Mouse (Mus musculus): ENCODE data around the gene Sgf29. TPM values are rescaled to one million over a fixed set of nuclear protein-coding genes. Genes with fewer than 3 reads are reported as not detected.
"Not testable (repeated sequence)": the region's sequence is repeated elsewhere in the genome, so short reads cannot be mapped to it uniquely, and the experiment has no call there.

Gene Sgf29
- polyA plus RNA-seq, 1 experiment from 2014 or later = 53.8 TPM

DNA sequence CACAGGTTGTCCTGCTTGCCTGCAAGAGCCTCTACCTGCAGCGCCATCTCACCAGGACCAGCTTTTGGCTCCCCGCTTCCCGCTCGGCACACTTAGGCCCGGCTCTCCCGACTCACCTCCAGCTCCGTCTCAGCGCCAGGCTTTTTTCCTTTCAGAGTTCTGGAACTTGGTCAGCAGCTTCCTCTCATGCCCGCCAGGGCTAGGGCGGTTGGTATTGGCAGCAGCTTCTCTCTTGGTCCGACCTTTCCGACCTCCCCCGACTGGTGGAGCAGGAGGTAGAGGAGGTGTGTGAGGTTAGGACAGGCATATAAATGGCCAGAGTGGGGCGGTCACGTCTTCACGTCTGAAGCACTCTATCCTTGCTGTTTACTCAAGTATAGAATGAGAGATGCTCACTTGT, 24.3 kb upstream of the Sgf29 start:
- H3K4me1 ChIP-seq = 0 out of 2 replicates have a peak, but pooled peaks cover 11% of the 10 kb centered on the region
- H3K4me3 ChIP-seq (replicated peaks) = peak overlapping the region; percentile 29
- H3K27me3 ChIP-seq (replicated peaks) = no peaks in the 10 kb centered on the region
- peak overlapping the region; percentile 14 for H3K4me2 ChIP-seq
- WGBS = 62% methylated on average over 16 of the region's 16 CpGs
- H3K9me3 ChIP-seq = no peaks in the 10 kb centered on the region
- ATAC-seq (ENCODE audit: insufficient read depth, low FRiP score, low read depth) = no peak
- no peak overlapping the region for H3K9ac ChIP-seq
- H3K36me3 ChIP-seq = no peaks in the 10 kb centered on the region
- H3K27ac ChIP-seq = 0 out of 2 replicates have a peak overlapping the region, but pooled peaks have one; percentile 8

GRCm38 (mm10) chr7:126625369-126625768, 23.7 kb upstream of the Sgf29 start:
- peak; percentile 82 for ATAC-seq (ENCODE audit: insufficient read depth, low FRiP score, low read depth)
- no peak overlapping the region for H3K9ac ChIP-seq
- peak overlapping the region; percentile 29 for H3K4me3 ChIP-seq (replicated peaks)

DNA sequence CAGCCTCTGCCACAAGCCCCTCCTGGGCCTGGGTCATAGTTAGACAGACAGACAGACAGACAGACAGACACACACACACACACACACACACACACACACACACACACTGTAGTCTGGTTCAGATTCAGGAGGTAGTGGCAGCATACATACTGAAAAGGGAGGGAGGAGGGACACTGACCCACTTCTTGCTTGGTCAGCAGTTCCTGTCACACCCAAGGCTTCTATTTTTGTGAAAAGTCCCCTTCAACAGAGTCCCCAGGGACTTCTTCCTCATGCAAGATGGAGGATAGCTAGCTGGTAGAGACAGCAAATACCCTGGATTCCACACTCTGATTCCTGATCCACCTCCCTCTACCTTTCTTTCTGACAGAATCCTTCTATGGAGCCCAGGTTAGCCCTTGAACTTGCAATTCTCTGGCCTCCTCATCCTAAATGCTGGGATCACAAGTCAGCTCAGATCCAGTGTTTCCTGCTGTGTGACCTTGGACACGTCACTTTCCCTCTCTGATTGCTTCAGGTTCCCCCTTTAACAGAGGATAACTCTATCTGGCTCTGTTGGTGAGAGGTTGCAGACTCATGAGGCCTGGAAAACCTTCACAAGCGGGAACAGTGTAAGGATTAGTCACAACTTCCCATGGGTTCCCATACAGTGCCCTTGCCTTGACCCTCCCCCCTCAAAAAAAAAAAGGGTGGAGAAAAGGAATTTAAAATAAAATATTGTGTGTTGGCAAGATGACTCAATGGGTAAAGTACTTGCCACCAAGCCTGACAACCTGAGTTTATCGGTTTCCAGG, 23.1 kb upstream of the Sgf29 start:
- ATAC-seq (ENCODE audit: insufficient read depth, low FRiP score, low read depth) = no peak
- Histone ChIP-seq H3K4me3 (replicated peaks) (no peak overlapping the region), H3K9ac (no peak overlapping the region), H3K9me3 (no peaks in the 10 kb centered on the region), H3K27ac (peak overlapping the region; percentile 44), H3K4me2 (0 out of 2 replicates have a peak overlapping the region, but pooled peaks have one; percentile 8), H3K27me3 (replicated peaks) (no peaks in the 10 kb centered on the region), H3K4me1 (0 out of 2 replicates have a peak, but pooled peaks cover 11% of the 10 kb centered on the region), H3K36me3 (no peaks in the 10 kb centered on the region)
- WGBS = 75% methylated on average over 3 of the region's 3 CpGs

More at GRCm38 (mm10) chr7:126625369-126625768, 23.7 kb upstream of the Sgf29 start:
- H3K4me2 ChIP-seq = peak overlapping the region; percentile 14; the same call in 1 of the 2 replicates
- 28% methylated on average over 6 of the region's 6 CpGs for WGBS
- H3K9me3 ChIP-seq = no peaks in the 10 kb centered on the region
- no peaks in the 10 kb centered on the region for H3K27me3 ChIP-seq (replicated peaks)
- H3K27ac ChIP-seq = peak overlapping the region; percentile 44; the same call in 1 of the 2 replicates
- H3K36me3 ChIP-seq = no peaks in the 10 kb centered on the region
- H3K4me1 ChIP-seq = 0 out of 2 replicates have a peak, but pooled peaks cover 11% of the 10 kb centered on the region

DNA sequence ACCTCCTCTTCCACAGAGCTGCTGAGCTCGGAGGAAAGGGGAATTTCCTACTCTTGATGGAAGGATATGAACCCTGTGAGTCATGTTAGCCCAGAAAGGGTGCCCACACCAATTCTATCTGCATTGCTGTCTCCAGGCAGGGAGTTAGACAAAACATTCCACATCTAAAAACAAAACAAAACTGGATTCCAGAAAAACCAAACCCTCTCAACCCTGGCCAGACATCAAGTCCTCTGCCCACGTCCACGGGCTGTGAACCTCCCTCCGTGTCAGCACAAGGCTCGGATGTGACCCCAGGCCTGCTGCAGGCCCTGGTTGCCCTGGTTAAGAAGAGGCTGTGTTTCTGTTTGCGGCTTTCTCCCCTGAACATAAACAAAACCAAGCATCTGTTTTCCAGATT, 21.0 kb upstream of the Sgf29 start:
- no peaks in the 10 kb centered on the region for H3K9me3 ChIP-seq
- H3K27ac ChIP-seq = no peak overlapping the region
- no peak overlapping the region for H3K4me3 ChIP-seq (replicated peaks)
- no peak for ATAC-seq (ENCODE audit: insufficient read depth, low FRiP score, low read depth)
- H3K27me3 ChIP-seq (replicated peaks) = no peaks in the 10 kb centered on the region
- no peak overlapping the region for H3K4me2 ChIP-seq
- 56% methylated on average over 6 of the region's 6 CpGs for WGBS
- no peaks in the 10 kb centered on the region for H3K36me3 ChIP-seq
- H3K4me1 ChIP-seq = 0 out of 2 replicates have a peak, but pooled peaks cover 11% of the 10 kb centered on the region
- no peak overlapping the region for H3K9ac ChIP-seq

GRCm38 (mm10) chr7:126629915-126630314, 19.2 kb upstream of the Sgf29 start:
- WGBS = 39% methylated on average over 3 of the region's 3 CpGs
- Histone ChIP-seq H3K4me3 (replicated peaks) (no peak overlapping the region), H3K27me3 (replicated peaks) (no peaks in the 10 kb centered on the region), H3K9me3 (no peaks in the 10 kb centered on the region), H3K4me2 (no peak overlapping the region), H3K27ac (peak overlapping the region; percentile 13; the same call in 1 of the 2 replicates), H3K4me1 (0 out of 2 replicates have a peak, but pooled peaks cover 11% of the 10 kb centered on the region), H3K9ac (no peak overlapping the region), H3K36me3 (no peaks in the 10 kb centered on the region)
- no peak for ATAC-seq (ENCODE audit: insufficient read depth, low FRiP score, low read depth)

DNA sequence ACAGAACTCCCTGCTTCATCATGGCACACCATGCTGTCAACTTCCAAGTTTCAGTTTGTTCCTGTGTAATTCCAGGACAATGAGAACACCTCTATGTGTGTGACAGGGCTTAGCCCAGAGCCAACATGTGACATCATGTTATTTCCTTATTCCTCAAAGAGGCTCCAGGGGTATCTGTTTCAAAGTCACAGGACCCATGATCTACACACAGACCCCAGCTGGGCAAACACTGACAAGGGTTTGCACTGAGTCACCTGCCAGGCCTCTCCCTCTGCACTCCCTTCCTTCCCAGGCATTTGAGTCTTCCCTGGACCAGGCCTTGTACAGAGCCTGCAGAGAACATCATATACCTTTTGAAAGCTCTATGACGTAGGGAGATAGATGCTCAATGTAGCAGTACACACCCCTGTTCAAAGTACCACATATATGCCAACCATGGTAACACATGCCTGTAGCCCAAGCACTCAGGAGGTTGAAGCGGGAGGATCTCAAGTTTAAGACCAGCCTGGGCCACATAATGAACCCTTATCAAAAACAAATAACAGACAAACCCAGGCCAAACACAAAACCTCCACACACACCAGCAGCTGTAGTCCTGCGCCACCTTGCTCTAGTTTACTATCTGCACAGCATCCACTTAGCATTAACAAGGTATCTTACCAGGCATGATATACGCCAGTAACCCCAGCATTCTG, 18.1 kb upstream of the Sgf29 start, which contains the start of gene Nupr1:
TSS of gene Nupr1 (minus strand) at position 38 of the 695 bp plus-strand sequence.
- 0 out of 2 replicates have a peak, but pooled peaks cover 3% of the 10 kb centered on the region for H3K4me1 ChIP-seq
- no peaks in the 10 kb centered on the region for H3K9me3 ChIP-seq
- H3K4me3 ChIP-seq (replicated peaks) = no peak within 1 kb of the TSS
- no peaks in the 10 kb centered on the region for H3K27me3 ChIP-seq (replicated peaks)
- H3K36me3 ChIP-seq = no peaks in the 10 kb centered on the region
- peak within 1 kb of the TSS; percentile 75 for H3K27ac ChIP-seq
- 67% methylated on average over 4 of the region's 4 CpGs for WGBS
- no peak within 1 kb of the TSS for H3K9ac ChIP-seq
- ATAC-seq (ENCODE audit: insufficient read depth, low FRiP score, low read depth) = peak; percentile 77
- H3K4me2 ChIP-seq = no peak within 1 kb of the TSS

DNA sequence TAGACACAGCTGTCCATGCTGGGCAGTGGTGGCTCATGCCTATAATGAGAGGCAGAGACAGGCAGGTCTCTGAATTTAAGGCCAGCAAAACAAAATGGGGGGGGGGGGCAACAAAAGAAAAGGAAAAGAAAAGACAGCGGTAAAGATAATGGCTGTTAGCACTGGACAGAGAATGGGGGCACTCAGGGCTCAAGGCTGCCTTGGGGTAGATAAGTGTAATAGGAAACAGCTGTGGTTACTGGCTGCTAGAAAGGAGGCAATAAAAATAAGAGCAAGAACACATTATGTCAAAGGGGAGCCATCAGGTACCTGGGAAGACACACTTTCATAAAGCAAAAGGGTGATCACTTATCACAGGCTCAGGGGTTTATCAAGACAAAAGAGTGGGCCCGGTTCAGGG, 16.6 kb upstream of the Sgf29 start:
- H3K36me3 ChIP-seq = no peaks in the 10 kb centered on the region
- no peak overlapping the region for H3K4me3 ChIP-seq (replicated peaks)
- H3K4me1 ChIP-seq = no peaks in the 10 kb centered on the region
- H3K9me3 ChIP-seq = no peaks in the 10 kb centered on the region
- no peak overlapping the region for H3K27ac ChIP-seq
- H3K27me3 ChIP-seq (replicated peaks) = no peaks in the 10 kb centered on the region
- H3K9ac ChIP-seq = no peak overlapping the region
- WGBS = 77% methylated on average over 2 of the region's 2 CpGs
- ATAC-seq (ENCODE audit: insufficient read depth, low FRiP score, low read depth) = no peak
- H3K4me2 ChIP-seq = no peak overlapping the region

DNA sequence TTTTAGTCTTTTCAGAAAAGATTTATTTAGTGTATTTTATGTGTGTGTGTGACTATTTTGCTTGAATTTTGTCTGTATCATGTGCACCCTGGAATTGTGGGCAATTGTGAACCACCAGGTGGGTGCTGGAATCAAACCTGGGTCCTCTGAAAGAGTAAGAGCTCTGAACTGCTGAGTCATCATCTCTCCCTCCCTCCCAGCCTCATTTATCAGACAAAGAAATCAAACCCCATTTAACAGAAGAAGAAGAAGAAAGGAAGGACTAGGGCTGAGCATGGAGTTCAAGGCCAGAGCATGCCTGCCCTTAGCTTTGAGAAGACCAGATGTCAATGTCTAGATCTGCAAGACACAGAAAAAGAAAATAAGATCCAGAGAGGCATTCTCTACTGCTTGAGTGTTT, 13.7 kb upstream of the Sgf29 start:
- Histone ChIP-seq H3K9ac (no peak overlapping the region), H3K27me3 (replicated peaks) (no peaks in the 10 kb centered on the region), H3K4me3 (replicated peaks) (no peak overlapping the region), H3K9me3 (no peaks in the 10 kb centered on the region), H3K27ac (no peak overlapping the region), H3K4me2 (no peak overlapping the region), H3K36me3 (no peaks in the 10 kb centered on the region), H3K4me1 (no peaks in the 10 kb centered on the region)
- no peak for ATAC-seq (ENCODE audit: insufficient read depth, low FRiP score, low read depth)

DNA sequence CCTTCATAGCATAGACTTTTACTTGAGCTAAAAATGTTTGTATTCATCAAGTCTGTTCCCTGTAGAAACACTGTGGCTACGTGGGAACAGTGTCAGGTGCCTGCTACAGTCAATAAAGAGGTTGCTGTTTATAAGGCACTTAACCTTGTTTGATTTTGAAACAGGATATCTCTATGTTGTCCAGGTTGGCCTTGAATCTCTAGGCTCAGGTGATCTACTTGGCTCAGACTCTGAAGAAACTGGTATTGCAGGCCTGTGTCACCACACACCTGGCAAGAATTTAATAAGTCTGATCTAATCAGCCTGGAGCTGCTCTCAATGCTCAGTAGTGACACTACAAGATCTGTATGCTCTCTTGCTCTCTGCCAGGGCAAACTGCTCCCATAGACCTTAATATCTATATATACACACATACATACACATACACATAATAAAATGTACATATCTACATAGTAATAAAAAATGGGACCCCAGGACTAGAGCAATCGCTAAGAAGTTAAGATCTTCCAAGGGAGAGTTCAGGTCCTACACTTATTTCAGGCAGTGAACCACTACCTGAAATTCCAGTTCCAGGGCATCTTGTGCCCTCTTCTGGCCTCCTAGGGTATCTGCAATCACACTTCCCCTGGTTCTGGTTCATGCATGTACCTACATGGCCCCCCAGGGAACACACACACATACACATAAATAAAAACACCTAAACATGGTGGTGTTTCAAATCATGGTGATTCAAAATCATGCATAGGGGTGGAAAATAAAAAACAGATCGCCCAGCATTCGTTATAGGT, 12.2 kb upstream of the Sgf29 start:
- WGBS = 15% methylated on average over 4 of the region's 4 CpGs
- ATAC-seq (ENCODE audit: insufficient read depth, low FRiP score, low read depth) = peak; percentile 78; the same call in 1 of the 2 replicates
- Histone ChIP-seq H3K36me3 (no peaks in the 10 kb centered on the region), H3K27ac (peak overlapping the region; percentile 65; the same call in 1 of the 2 replicates), H3K27me3 (replicated peaks) (no peaks in the 10 kb centered on the region), H3K9ac (no peak overlapping the region), H3K4me2 (no peak overlapping the region), H3K4me3 (replicated peaks) (no peak overlapping the region), H3K9me3 (no peaks in the 10 kb centered on the region), H3K4me1 (no peaks in the 10 kb centered on the region)

DNA sequence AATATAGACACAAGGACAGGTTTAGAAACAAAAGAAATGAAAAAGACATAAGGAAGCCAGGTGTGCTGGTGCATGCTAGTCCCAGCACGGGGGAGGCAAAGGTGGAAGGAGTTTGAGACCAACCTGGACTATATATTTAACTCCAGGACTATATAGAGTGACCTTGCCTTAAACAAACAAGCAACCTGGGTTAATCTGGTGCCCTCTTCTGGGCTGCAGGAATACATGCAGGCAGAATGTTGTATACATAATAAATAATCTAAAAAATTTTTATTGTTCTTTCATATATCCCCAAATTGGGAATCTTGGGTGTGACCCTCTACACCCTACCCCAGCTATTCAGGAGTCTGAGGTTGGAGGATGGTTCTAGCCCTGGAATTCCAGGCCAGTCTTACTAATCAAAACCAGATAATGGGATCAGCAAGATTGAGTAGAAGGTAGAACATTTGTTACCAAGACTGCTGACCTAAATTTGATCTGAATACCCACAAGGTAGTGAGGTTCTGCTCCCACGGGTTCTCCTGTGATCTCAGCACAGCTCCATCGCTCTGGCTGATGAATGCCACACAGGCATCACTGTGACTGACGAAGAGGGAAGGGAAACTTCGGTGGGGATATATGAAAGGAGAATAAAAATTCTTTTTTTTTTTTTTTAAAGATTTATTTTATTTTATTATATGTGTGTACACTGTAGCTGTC, 6.4 kb upstream of the Sgf29 start:
- WGBS = 66% methylated on average over 5 of the region's 5 CpGs

DNA sequence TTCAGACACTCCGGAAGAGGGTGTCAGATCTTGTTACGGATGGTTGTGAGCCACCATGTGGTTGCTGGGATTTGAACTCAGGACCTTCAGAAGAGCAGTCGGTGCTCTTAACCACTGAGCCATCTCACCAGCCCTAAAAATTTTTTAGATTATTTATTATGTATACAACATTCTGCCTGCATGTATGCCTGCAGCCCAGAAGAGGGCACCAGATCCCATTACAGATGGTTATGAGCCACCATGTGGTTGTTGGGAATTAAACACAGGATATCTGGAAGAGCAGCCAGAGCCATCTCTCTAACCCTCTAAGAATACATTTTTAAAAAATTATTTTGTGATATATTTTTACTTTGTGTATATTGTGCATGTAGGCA, 5.9 kb upstream of the Sgf29 start:
- 62% methylated on average over 3 of the region's 3 CpGs for WGBS
- H3K4me1 ChIP-seq; H3K9me3 ChIP-seq; H3K27me3 ChIP-seq (replicated peaks); H3K9ac ChIP-seq; ATAC-seq (ENCODE audit: insufficient read depth, low FRiP score, low read depth); H3K27ac ChIP-seq; H3K4me2 ChIP-seq; H3K4me3 ChIP-seq (replicated peaks); H3K36me3 ChIP-seq: not testable (repeated sequence)

More for the DNA sequence above, 6.4 kb upstream of the Sgf29 start:
- H3K4me2 ChIP-seq = no peak overlapping the region
- H3K9ac ChIP-seq = no peak overlapping the region
- no peak overlapping the region for H3K27ac ChIP-seq
- no peak for ATAC-seq (ENCODE audit: insufficient read depth, low FRiP score, low read depth)
- H3K4me3 ChIP-seq (replicated peaks) = no peak overlapping the region
- no peaks in the 10 kb centered on the region for H3K27me3 ChIP-seq (replicated peaks)
- no peaks in the 10 kb centered on the region for H3K4me1 ChIP-seq
- no peaks in the 10 kb centered on the region for H3K9me3 ChIP-seq
- H3K36me3 ChIP-seq = no peaks in the 10 kb centered on the region

Data from stomach, embryonic 15.5 days (tissue).